Mouse (Mus musculus): ENCODE results near the gene Ank2. TPM values are rescaled to one million over a fixed set of nuclear protein-coding genes. Genes with fewer than 3 reads are reported as not detected.

Ank2 gene
- polyA plus RNA-seq, 1 experiment from 2014 or later, result 78.8 TPM

DNA sequence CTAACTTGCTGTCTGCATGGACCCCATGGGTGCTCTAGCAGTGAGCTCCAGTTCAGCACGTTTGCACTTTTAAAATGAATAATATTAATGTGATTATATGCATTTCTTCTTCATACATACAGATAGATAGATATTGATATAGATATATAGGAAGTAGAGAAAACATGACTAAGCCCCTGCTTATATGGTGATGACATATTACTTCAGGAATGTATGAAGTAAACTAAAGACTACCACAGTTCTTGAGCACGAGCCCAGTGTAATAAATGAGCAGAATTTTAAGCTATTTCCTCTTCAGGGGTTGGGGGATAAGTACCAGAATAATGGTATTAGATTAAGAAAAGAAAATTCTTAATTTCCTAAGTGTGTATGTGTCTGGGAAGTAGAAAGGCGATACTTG lies 479.4 kb downstream of the Ank2 start:
- DNase-seq (ENCODE audit: low spot score) (no peak), ATAC-seq (replicated peaks; ENCODE audit: low FRiP score) (no peak)
- Histone ChIP-seq H3K9ac (ENCODE audit: low read length) (no peak overlapping the region), H3K36me3 (ENCODE audit: control insufficient read depth, insufficient read depth, low read length) (no peaks in the 10 kb centered on the region), H3K4me3 (ENCODE audit: low read depth, low read length) (no peak overlapping the region), H3K27ac (ENCODE audit: low read depth, low read length) (no peak overlapping the region), H3K9me3 (ENCODE audit: control insufficient read depth, low read length) (no peaks in the 10 kb centered on the region), H3K4me1 (replicated peaks; ENCODE audit: control insufficient read depth, insufficient read depth, low read length) (no peaks in the 10 kb centered on the region), H3K27me3 (ENCODE audit: control insufficient read depth, insufficient read depth, low read length) (no peaks in the 10 kb centered on the region), H3K4me2 (ENCODE audit: low read depth, low read length, severe bottlenecking) (no peak overlapping the region)
- 80% methylated on average over 3 of the region's 3 CpGs for WGBS

DNA sequence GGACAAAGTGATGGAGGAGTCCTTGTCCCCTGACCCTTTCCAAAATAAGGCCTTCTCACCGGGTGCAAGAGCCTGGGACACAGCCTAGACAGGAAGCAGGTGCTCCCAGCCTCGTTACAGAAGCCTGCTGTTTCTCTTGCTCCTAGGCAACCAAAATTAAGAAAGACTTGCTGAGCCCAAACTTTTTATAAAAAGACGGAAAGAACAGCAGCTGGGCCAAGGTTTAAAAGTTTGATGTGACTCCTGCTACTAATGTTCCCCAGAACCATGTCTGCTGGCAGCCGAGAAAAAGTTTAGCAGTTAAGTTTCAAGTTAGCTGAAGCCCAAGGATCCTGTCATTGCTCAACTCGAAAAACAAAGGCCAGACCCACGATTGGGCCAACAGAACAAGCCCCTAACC lies 480.0 kb downstream of the Ank2 start:
- H3K4me2 ChIP-seq (ENCODE audit: low read depth, low read length, severe bottlenecking), result no peak overlapping the region
- H3K9ac ChIP-seq (ENCODE audit: low read length), result no peak overlapping the region
- H3K4me1 ChIP-seq (replicated peaks; ENCODE audit: control insufficient read depth, insufficient read depth, low read length), result no peaks in the 10 kb centered on the region
- no peaks in the 10 kb centered on the region for H3K36me3 ChIP-seq (ENCODE audit: control insufficient read depth, insufficient read depth, low read length)
- H3K9me3 ChIP-seq (ENCODE audit: control insufficient read depth, low read length), result no peaks in the 10 kb centered on the region
- H3K27me3 ChIP-seq (ENCODE audit: control insufficient read depth, insufficient read depth, low read length), result no peaks in the 10 kb centered on the region
- 38% methylated on average over 6 of the region's 6 CpGs for WGBS
- no peak overlapping the region for H3K4me3 ChIP-seq (ENCODE audit: low read depth, low read length)
- no peak overlapping the region for H3K27ac ChIP-seq (ENCODE audit: low read depth, low read length)
- no peak for ATAC-seq (replicated peaks; ENCODE audit: low FRiP score)
- DNase-seq (ENCODE audit: low spot score), result no peak

DNA sequence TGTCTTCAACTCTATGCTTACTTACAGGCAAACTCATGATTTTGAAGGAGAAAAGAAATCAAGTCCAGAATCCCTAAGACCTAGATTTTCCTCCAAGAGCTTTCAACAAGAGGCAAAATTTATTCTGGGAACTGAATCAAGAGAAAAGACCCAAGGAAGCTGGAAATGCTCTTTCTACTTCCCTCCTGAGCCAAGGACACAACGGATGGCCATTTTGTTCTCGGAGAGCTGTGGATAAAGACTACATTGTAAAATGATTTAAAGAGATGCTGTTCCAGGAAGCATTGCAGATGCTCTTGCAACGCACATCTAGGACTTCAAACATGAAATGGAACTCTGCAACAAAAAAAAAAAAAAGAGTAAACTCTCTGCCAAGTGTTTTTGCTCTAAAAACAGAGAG lies 481.6 kb downstream of the Ank2 start:
- H3K4me2 ChIP-seq (ENCODE audit: low read depth, low read length, severe bottlenecking), result no peak overlapping the region
- H3K27me3 ChIP-seq (ENCODE audit: control insufficient read depth, insufficient read depth, low read length), result no peaks in the 10 kb centered on the region
- ATAC-seq (replicated peaks; ENCODE audit: low FRiP score), result no peak
- WGBS, result 88% methylated on average over 3 of the region's 3 CpGs
- no peak overlapping the region for H3K4me3 ChIP-seq (ENCODE audit: low read depth, low read length)
- H3K27ac ChIP-seq (ENCODE audit: low read depth, low read length), result no peak overlapping the region
- H3K4me1 ChIP-seq (replicated peaks; ENCODE audit: control insufficient read depth, insufficient read depth, low read length), result no peaks in the 10 kb centered on the region
- no peak overlapping the region for H3K9ac ChIP-seq (ENCODE audit: low read length)
- DNase-seq (ENCODE audit: low spot score), result no peak
- H3K9me3 ChIP-seq (ENCODE audit: control insufficient read depth, low read length), result no peaks in the 10 kb centered on the region
- H3K36me3 ChIP-seq (ENCODE audit: control insufficient read depth, insufficient read depth, low read length), result no peaks in the 10 kb centered on the region

DNA sequence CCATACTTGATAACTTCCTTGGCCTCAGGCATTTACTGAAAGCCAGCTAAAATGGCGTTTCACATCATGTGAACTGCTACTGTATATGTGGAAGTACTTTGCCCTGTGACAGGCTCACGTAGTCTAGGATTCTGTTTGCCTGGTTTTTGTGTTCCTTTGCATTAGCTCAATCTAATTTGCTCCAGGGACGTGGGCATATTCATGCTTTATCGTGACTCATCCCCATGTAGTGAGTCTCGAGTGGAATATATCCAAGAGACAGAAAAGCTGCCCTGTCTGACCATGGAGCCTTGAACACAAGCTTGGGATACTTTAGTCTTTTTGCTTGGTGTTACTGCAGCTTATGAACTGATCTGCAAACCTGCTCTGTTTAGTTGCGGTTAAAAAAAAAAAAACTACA lies 483.6 kb downstream of the Ank2 start:
- H3K4me2 ChIP-seq (ENCODE audit: low read depth, low read length, severe bottlenecking), result no peak overlapping the region
- ATAC-seq (replicated peaks; ENCODE audit: low FRiP score), result no peak

DNA sequence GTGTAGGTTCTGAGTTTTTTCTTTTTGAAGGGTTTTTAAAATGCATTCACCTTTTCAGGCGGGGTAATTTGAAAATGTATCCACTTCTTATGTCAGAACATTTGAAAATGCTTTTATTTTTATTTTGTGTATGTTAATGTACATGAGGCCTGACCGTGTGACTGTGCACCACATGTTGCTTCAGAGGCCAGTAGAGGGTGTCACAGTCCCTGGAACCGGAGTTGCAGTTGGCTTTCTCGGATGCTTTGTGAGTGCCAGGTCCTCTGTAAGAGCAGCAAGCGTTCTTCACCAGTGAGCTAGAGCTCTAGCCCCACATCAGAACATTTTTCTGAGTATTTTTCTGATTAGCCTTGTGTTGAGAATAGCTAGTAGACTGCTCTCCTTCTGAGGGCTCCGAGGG lies 484.0 kb downstream of the Ank2 start:
- Histone ChIP-seq H3K9ac (ENCODE audit: low read length) (no peak overlapping the region), H3K27me3 (ENCODE audit: control insufficient read depth, insufficient read depth, low read length) (no peaks in the 10 kb centered on the region), H3K4me3 (ENCODE audit: low read depth, low read length) (no peak overlapping the region), H3K36me3 (ENCODE audit: control insufficient read depth, insufficient read depth, low read length) (no peaks in the 10 kb centered on the region), H3K4me1 (replicated peaks; ENCODE audit: control insufficient read depth, insufficient read depth, low read length) (no peaks in the 10 kb centered on the region), H3K27ac (ENCODE audit: low read depth, low read length) (no peak overlapping the region), H3K4me2 (ENCODE audit: low read depth, low read length, severe bottlenecking) (no peak overlapping the region), H3K9me3 (ENCODE audit: control insufficient read depth, low read length) (no peaks in the 10 kb centered on the region)
- ATAC-seq (replicated peaks; ENCODE audit: low FRiP score), result no peak
- 85% methylated on average over 6 of the region's 6 CpGs for WGBS
- no peak for DNase-seq (ENCODE audit: low spot score)

More for the DNA sequence above, 483.6 kb downstream of the Ank2 start:
- no peak for DNase-seq (ENCODE audit: low spot score)
- WGBS, result 94% methylated on average over 6 of the region's 6 CpGs
- Histone ChIP-seq H3K9me3 (ENCODE audit: control insufficient read depth, low read length) (no peaks in the 10 kb centered on the region), H3K36me3 (ENCODE audit: control insufficient read depth, insufficient read depth, low read length) (no peaks in the 10 kb centered on the region), H3K9ac (ENCODE audit: low read length) (no peak overlapping the region), H3K4me3 (ENCODE audit: low read depth, low read length) (no peak overlapping the region), H3K27ac (ENCODE audit: low read depth, low read length) (no peak overlapping the region), H3K27me3 (ENCODE audit: control insufficient read depth, insufficient read depth, low read length) (no peaks in the 10 kb centered on the region), H3K4me1 (replicated peaks; ENCODE audit: control insufficient read depth, insufficient read depth, low read length) (no peaks in the 10 kb centered on the region)

DNA sequence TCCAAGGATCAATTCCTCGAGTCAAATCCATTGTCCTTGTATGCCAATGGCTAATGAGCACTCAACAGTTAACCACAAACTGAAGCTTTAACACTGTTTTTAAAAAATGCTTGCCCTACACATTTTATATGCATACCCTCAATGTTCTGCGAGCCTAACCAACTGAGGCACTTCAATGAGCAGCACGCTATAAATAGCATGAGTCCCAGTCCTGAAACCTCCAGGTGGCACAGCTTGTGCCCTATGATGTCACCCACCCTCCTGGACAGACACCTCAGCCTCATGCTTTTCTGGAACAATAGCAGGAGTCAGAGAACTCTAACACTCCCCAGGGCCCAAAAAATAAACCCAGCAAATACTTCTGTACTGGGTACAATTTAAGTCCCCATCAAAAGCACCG lies 485.2 kb downstream of the Ank2 start:
- DNase-seq (ENCODE audit: low spot score), result no peak
- Histone ChIP-seq H3K4me3 (ENCODE audit: low read depth, low read length) (no peak overlapping the region), H3K4me2 (ENCODE audit: low read depth, low read length, severe bottlenecking) (no peak overlapping the region), H3K9ac (ENCODE audit: low read length) (no peak overlapping the region), H3K27me3 (ENCODE audit: control insufficient read depth, insufficient read depth, low read length) (no peaks in the 10 kb centered on the region), H3K27ac (ENCODE audit: low read depth, low read length) (no peak overlapping the region), H3K36me3 (ENCODE audit: control insufficient read depth, insufficient read depth, low read length) (no peaks in the 10 kb centered on the region), H3K9me3 (ENCODE audit: control insufficient read depth, low read length) (no peaks in the 10 kb centered on the region), H3K4me1 (replicated peaks; ENCODE audit: control insufficient read depth, insufficient read depth, low read length) (no peaks in the 10 kb centered on the region)
- 82% methylated on average over 4 of the region's 4 CpGs for WGBS
- no peak for ATAC-seq (replicated peaks; ENCODE audit: low FRiP score)

DNA sequence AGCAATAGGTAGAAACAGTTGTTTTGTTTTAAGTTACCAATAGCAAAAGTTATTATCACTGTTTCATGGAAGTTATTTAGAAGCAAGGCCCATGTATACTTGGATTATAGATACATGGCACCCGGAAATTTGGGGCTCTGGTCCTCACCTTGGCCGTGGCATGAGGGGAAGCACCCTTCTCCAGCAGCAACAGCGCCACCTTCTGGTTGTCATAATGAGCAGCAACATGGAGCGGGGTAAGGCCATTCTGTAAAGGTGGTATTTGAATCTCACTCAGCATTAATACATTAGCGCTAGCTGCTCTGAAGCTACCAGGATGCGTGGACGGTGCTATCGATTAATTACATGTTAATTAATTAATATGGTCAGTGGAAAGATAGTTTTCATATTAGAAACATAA lies 486.6 kb downstream of the Ank2 start:
- Histone ChIP-seq H3K4me3 (ENCODE audit: low read depth, low read length) (no peak overlapping the region), H3K9ac (ENCODE audit: low read length) (no peak overlapping the region), H3K36me3 (ENCODE audit: control insufficient read depth, insufficient read depth, low read length) (no peaks in the 10 kb centered on the region; the same call in 1 of the 2 replicates), H3K27ac (ENCODE audit: low read depth, low read length) (no peak overlapping the region), H3K4me1 (replicated peaks; ENCODE audit: control insufficient read depth, insufficient read depth, low read length) (no peaks in the 10 kb centered on the region), H3K27me3 (ENCODE audit: control insufficient read depth, insufficient read depth, low read length) (no peaks in the 10 kb centered on the region), H3K9me3 (ENCODE audit: control insufficient read depth, low read length) (no peaks in the 10 kb centered on the region), H3K4me2 (ENCODE audit: low read depth, low read length, severe bottlenecking) (no peak overlapping the region)
- WGBS, result 57% methylated on average over 8 of the region's 8 CpGs
- ATAC-seq (replicated peaks; ENCODE audit: low FRiP score) (0 out of 2 replicates have a peak, but pooled peaks have one; percentile 70), DNase-seq (ENCODE audit: low spot score) (peak; percentile 68)

DNA sequence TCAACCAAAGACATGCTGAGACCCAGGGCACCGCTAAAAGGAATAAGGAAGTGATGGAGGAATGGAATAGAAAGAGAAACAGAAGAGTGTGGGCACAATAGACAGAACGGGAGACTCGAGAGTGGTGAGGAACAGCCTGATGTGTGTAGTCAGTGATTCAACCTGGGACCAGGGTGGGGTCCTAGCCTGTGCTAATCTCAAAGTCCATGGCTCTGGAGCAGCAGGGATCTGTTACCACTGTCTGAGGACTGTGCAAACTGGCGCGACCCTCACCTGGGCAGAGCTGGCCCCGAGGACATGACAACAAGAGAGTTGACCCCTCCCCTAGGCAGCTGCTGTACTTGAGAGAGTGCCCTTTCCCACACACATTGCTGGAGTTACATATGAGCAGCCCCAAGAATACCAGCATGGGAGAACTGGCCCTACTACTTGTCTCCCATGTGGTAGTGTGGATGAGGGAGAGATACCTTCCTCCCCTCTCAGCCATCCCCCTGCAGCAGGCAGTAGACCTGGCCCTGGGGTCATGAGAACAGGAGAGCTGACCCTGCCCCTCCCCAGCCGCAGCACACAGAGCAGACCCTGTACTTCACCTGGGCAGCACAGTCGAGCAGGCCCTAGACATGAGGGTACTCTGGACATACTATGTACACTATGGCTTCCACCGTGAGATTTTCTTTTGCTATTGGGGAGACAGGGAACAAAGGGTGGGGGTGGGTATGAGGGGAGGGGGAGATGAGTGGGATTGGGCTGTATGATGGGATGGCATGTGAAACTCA lies 493.1 kb downstream of the Ank2 start:
- Histone ChIP-seq H3K4me2 (ENCODE audit: low read depth, low read length, severe bottlenecking) (no peak overlapping the region), H3K36me3 (ENCODE audit: control insufficient read depth, insufficient read depth, low read length) (no peaks in the 10 kb centered on the region; the same call in 1 of the 2 replicates), H3K27me3 (ENCODE audit: control insufficient read depth, insufficient read depth, low read length) (no peaks in the 10 kb centered on the region), H3K9ac (ENCODE audit: low read length) (no peak overlapping the region), H3K4me3 (ENCODE audit: low read depth, low read length) (no peak overlapping the region), H3K9me3 (ENCODE audit: control insufficient read depth, low read length) (no peaks in the 10 kb centered on the region), H3K4me1 (replicated peaks; ENCODE audit: control insufficient read depth, insufficient read depth, low read length) (no peaks in the 10 kb centered on the region), H3K27ac (ENCODE audit: low read depth, low read length) (no peak overlapping the region)
- WGBS, result 90% methylated on average over 9 of the region's 9 CpGs
- ATAC-seq (replicated peaks; ENCODE audit: low FRiP score) (peak; percentile 40; the same call in 1 of the 2 replicates), DNase-seq (ENCODE audit: low spot score) (no peak)
